Mouse (Mus musculus) gastrocnemius, adult 2 months (tissue): ENCODE measurements around the gene Mxd3. TPM values are rescaled to one million over a fixed set of nuclear protein-coding genes. Genes with fewer than 3 reads are reported as not detected.

Source experiments
- DNase-seq: peaks from one replicate; pipeline ENCODE4 v3.0.0; 2022
- H3K27ac ChIP-seq: fragments of 200-600 bp; 2 replicates; pipeline ENCODE4 v1.8.1; 2022; ENCODE audit warnings: mild to moderate bottlenecking
- H3K4me3 ChIP-seq: fragments of 200-600 bp; 2 replicates; pipeline ENCODE4 v1.8.1; 2022; ENCODE audit warnings: mild to moderate bottlenecking, moderate library complexity
- CTCF ChIP-seq: fragments of 200-600 bp; IDR thresholded peaks from 2 replicates; pipeline ENCODE4 v1.8.1; 2022; ENCODE audit warnings: antibody characterized with exemption, mild to moderate bottlenecking, moderate library complexity
- intact Hi-C: fragments of 180-260 bp; cut with DNase I; formaldehyde crosslinking; loops from one replicate; pipeline ENCODE4 v1.15.1; 2025
- long read RNA-seq, 2 experiments: library from polyadenylated mRNA; stranded (forward); transcript quantifications; one replicate each; pipeline ENCODE4 v2.0.0; 2021
- total RNA-seq, 2 experiments: library from RNA; stranded (reverse); gene quantifications; 2 replicates each; pipeline ENCODE4 v1.2.3; 2021

Gene Mxd3
- not detected for total RNA-seq
- long read RNA-seq, experiment 1 = 0 reads
- long read RNA-seq, experiment 2 = 0 reads

GRCm38 (mm10) chr13:55329683-55330566 is at the start of gene Mxd3:
Gene Mxd3, minus strand, starts transcription at chr13:55329823.
- intact Hi-C loops = no loop called here
- H3K4me3 ChIP-seq = peak within 1 kb of the TSS; percentile 87
- H3K27ac ChIP-seq = no peak within 1 kb of the TSS
- TF ChIP-seq CTCF = no peak
- DNase-seq = peak; percentile 88

GRCm38 (mm10) chr13:55378907-55379580 is 49.4 kb upstream of the Mxd3 start:
- intact Hi-C loops = no loop called here
- Histone ChIP-seq H3K27ac (no peak overlapping the region), H3K4me3 (no peak overlapping the region)
- TF ChIP-seq CTCF = no peak
- no peak for DNase-seq

GRCm38 (mm10) chr13:55375877-55376276 is 46.3 kb upstream of the Mxd3 start:
- H3K27ac ChIP-seq = no peak overlapping the region
- intact Hi-C loops = no loop called here
- peak; percentile 40 for DNase-seq
- no peak for TF ChIP-seq CTCF
- no peak overlapping the region for H3K4me3 ChIP-seq

- intact Hi-C loops = no loop called here
- H3K4me3 ChIP-seq = no peak overlapping the region
- no peak for DNase-seq
- H3K27ac ChIP-seq = no peak overlapping the region
- TF ChIP-seq CTCF = no peak
Measured at GRCm38 (mm10) chr13:55374206-55374924, 44.7 kb upstream of the Mxd3 start.

GRCm38 (mm10) chr13:55371740-55372139 is 42.1 kb upstream of the Mxd3 start:
- no peak for TF ChIP-seq CTCF
- DNase-seq = no peak
- intact Hi-C loops = no loop called here

GRCm38 (mm10) chr13:55371007-55371681 is 41.5 kb upstream of the Mxd3 start:
- H3K27ac ChIP-seq = no peak overlapping the region
- DNase-seq = no peak
- intact Hi-C loops = no loop called here
- no peak for TF ChIP-seq CTCF
- no peak overlapping the region for H3K4me3 ChIP-seq

More at GRCm38 (mm10) chr13:55371740-55372139, 42.1 kb upstream of the Mxd3 start:
- Histone ChIP-seq H3K27ac (no peak overlapping the region), H3K4me3 (no peak overlapping the region)

GRCm38 (mm10) chr13:55370234-55370633 is 40.6 kb upstream of the Mxd3 start:
- peak overlapping the region; percentile 20; the same call in 1 of the 2 replicates for H3K27ac ChIP-seq
- intact Hi-C loops = no loop called here
- H3K4me3 ChIP-seq = peak overlapping the region; percentile 57
- DNase-seq = peak; percentile 41
- no peak for TF ChIP-seq CTCF

- intact Hi-C loops = no loop called here
- Histone ChIP-seq H3K27ac (peak within 1 kb of the TSS; percentile 20; the same call in 1 of the 2 replicates), H3K4me3 (peak within 1 kb of the TSS; percentile 57)
- no peak for DNase-seq
- TF ChIP-seq CTCF = no peak
Measured at GRCm38 (mm10) chr13:55369531-55370114, 40.0 kb upstream of the Mxd3 start, which contains the start of gene Rgs14. Gene Rgs14, plus strand, starts transcription at chr13:55369732.

GRCm38 (mm10) chr13:55368401-55368800 is 38.8 kb upstream of the Mxd3 start:
- no peak for TF ChIP-seq CTCF
- DNase-seq = no peak
- intact Hi-C loops = no loop called here
- no peak overlapping the region for H3K27ac ChIP-seq
- H3K4me3 ChIP-seq = no peak overlapping the region

- Histone ChIP-seq H3K27ac (peak within 1 kb of the TSS; percentile 94), H3K4me3 (peak within 1 kb of the TSS; percentile 82)
- intact Hi-C loops = no loop called here
- no peak for TF ChIP-seq CTCF
- peak; percentile 97 for DNase-seq
Measured at GRCm38 (mm10) chr13:55362453-55363060, 32.9 kb upstream of the Mxd3 start, which contains the start of gene Lman2. Gene Lman2, minus strand, starts transcription at chr13:55362783.

GRCm38 (mm10) chr13:55361974-55362452 is 32.4 kb upstream of the Mxd3 start:
- Histone ChIP-seq H3K27ac (peak overlapping the region; percentile 94), H3K4me3 (peak overlapping the region; percentile 82)
- no peak for TF ChIP-seq CTCF
- peak; percentile 76 for DNase-seq
- intact Hi-C loops = no loop called here
